Mouse (Mus musculus) urinary bladder, adult 2 months (tissue): Measurements from ENCODE around the gene Rbfox3. TPM values are rescaled to one million over a fixed set of nuclear protein-coding genes. Genes with fewer than 3 reads are reported as not detected.

Source experiments
- DNase-seq: peaks from one replicate; pipeline ENCODE4 v3.0.0; 2022; ENCODE audit warnings: low spot score
- polyA plus RNA-seq: library from polyadenylated mRNA; depleted of rRNA; stranded (reverse); fragments of >200 nt; gene quantifications from 2 replicates; pipeline ENCODE4 v1.2.3, GENCODE M21; 2012

The Rbfox3 gene
- polyA plus RNA-seq, 1 experiment: 23.3 TPM

DNA sequence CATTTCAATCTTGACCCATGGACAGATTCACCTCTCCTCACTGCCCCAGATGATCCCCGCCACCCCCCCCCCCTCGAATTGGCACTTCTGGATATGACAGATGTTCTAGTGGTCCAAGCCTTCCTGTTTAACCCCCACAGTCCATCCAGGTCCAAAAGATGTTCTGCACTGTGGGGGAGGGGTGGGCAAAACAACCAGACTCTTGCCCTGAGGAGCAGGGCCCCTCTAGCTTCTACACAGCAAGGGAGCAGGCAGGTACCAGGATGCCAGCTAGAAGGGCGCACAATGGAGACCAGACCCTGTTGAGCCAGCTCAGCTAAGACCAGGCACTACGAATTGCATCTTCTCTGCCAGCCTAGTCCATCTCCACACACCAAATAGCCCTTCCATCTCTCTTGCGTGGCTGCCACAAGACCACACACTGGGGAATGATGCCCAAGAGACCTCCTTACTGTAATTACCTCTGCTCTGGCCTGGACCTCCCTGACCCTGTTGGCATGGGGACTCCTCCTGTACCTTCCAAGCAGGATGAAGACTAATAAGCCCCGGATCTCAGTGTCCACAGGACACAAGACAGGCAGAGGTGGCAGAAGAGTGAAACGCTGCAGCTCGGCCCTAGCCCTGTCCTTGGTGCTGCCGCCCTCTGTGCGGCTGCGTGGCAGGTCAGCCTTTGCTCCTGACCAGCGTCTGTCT, 5.1 kb downstream of the Rbfox3 start:
- DNase-seq: no peak

- DNase-seq: no peak
Measured at GRCm38 (mm10) chr11:118905656-118906055, 5.7 kb downstream of the Rbfox3 start.

GRCm38 (mm10) chr11:118904253-118904652, 7.1 kb downstream of the Rbfox3 start:
- DNase-seq: no peak

GRCm38 (mm10) chr11:118899771-118900545, 11.4 kb downstream of the Rbfox3 start:
- no peak for DNase-seq

GRCm38 (mm10) chr11:118898643-118899042, 12.8 kb downstream of the Rbfox3 start:
- no peak for DNase-seq

DNA sequence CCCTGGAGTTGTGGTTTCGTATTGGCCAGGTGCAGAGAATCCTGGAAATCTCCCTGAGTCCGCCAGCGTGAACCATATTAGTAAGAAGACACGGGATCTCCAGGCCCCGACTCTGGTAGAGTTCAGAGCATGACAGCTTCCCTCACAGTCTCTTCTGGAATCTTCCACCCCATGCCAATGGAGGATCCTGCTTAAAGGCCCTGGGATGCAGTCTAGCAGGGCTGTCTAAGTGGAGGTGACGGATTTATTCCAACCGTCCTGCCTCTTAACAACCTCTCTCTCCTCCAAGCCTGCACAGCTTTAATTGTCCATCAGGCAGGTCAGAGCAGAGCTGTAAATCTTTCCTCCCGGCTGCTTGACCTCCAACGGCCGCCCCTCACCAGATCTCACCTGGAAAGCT, 13.2 kb downstream of the Rbfox3 start:
- DNase-seq: no peak

DNA sequence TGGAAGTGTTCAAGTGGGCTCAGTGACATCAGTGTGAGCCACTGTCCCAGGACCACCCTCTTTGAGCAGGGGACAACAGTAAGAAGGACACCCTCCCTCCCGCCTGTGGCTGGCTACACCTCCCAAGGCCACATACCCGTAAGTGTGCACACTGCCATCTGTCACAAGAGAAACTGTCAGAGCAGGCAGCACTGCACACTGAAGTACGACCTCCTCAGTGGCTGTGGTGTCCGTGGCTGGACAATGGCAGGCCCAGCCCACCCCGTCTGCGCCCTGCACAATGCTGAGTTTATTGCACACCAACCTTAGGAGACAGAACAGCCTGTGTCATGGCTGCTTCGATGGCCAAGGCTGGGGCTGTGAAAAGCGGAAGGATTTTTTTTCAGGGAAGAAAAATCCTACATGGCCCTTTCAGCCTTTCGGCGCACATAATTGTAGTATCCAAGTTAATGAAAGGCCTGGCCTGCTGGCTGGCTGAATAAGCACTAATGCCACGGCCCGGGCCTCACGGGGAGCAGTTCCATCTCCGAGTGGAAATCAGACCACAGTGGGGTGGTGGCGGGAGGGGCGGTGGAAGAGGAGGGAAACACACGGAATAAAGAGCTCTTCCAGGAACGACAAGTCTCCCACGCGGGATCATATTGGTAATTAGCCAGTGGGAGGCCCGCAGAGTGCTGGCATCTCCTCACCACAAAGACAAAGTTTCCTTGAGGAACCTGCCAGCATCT, 14.1 kb downstream of the Rbfox3 start:
- no peak for DNase-seq

- DNase-seq: no peak
Measured at GRCm38 (mm10) chr11:118896032-118896675, 15.2 kb downstream of the Rbfox3 start.

DNA sequence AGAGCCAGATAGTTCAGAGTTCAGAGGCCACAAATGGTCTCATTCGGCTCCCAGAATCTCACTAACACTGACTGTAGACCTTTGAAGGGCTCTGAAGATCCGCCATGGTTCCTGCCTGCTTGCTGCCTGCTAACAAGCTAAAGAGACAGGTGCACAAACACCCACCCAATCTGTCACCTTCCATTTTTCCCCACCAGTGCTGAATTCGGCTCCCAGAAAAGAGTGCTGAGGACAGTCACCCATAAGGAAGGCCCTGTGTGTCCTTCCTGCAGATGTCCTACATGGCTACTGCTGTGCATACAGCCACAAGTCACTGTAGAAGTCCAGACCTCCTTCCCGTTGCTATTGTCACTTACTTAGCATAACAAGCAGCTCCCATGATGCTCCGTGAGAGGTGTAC, 16.6 kb downstream of the Rbfox3 start:
- no peak for DNase-seq

DNA sequence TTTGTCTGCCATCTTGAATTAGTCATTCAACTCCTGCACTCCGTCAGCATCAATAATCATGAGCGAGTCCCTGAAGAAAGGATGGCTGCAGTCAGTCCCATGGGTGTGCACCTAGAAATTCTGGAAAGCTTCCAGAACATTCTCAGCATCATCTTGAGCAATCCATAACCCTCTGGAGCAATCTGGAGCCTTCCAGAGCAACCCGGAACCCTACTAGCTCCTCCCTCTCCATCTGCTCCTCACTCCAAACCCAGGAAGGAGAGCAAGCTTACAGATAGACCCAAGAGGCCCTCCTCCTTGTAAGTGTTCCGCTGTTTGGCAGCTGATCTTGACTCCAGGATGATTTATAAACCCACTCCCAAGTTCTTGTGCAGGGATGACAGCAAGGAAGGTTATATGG, 17.2 kb downstream of the Rbfox3 start:
- DNase-seq: no peak

DNA sequence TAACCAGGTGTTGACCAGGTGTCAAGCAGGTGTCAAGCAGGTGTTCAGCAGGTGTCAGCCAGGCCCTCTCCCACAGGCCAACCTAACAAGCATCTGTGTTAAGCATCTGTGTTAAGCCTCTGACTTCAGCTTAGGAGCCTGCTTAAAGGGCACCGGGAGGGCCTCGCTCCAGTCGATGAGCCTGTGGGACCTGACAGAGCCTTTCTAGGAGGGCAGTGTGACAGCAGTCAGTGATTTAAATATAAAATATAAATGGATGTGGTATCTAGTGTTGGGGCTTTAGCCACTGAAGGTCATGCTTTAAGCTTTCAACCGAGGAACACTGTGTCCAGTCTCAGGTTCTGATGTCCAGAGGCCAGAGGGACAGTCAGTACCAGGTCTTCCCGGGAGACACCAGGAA, 18.5 kb downstream of the Rbfox3 start:
- no peak for DNase-seq

DNA sequence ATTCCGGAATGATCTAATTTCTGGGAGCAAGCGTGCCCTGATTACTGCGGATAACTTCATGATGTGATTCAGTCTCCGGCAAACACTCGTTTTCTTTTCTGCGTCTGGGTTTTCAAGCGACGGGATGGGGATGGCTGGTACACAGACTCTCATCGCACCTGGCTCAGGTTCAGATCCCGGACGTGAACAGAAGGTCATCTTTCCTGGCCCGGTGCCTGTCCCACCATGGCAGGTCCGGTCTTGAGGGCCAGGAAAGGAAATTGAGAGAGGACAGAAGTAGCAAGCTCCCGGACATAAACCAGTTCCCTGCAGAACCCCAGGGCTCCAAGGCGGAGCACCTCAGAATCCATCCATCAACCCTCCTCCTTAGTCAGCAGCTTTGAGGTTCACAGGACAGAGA, 19.9 kb downstream of the Rbfox3 start:
- no peak for DNase-seq

- DNase-seq: no peak
Measured at GRCm38 (mm10) chr11:118890992-118891398, 20.4 kb downstream of the Rbfox3 start.

DNA sequence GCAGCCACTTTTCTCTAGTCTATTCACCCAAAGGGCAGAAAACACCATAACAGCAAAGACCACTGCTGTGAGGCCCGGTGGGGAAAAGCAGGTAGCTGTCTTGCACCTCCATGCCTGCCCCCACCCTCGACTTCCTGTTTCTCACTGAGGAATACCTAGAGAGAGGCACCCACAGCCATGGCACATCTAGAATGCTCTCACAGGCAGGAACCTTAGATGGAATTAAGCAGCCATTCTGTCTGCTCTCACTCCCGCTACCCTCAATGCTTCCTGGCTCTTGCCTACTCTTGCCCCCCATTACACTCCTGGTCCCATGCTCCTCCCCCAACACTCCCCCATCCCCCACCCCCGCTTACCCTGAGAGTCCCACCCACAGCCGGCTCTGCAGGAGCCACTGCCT, 20.9 kb downstream of the Rbfox3 start:
- no peak for DNase-seq

- DNase-seq: no peak
Measured at GRCm38 (mm10) chr11:118889500-118889899, 21.9 kb downstream of the Rbfox3 start.

DNA sequence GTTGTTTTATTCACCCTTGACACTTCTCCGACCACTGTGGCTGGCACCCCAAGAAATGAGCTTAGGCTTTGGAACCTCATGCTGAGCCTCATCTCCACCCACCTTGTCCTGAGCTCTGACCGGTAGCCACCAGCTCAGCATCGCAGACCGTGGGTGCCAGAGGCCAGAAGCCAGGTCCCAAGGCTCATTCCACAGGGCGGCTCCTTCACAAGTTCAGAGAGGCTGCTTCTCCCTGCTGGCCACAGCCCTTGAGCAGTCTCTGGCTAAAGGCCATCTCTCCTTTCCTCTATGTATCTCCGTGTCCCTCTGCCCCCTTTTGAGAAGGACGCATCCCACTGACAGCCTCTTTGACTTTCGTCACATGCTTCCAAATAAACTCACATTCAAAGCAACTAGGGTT, 23.0 kb downstream of the Rbfox3 start:
- no peak for DNase-seq

- no peak for DNase-seq
Measured at GRCm38 (mm10) chr11:118887206-118887605, 24.2 kb downstream of the Rbfox3 start.

GRCm38 (mm10) chr11:118886269-118886965, 25.0 kb downstream of the Rbfox3 start:
- no peak for DNase-seq

DNA sequence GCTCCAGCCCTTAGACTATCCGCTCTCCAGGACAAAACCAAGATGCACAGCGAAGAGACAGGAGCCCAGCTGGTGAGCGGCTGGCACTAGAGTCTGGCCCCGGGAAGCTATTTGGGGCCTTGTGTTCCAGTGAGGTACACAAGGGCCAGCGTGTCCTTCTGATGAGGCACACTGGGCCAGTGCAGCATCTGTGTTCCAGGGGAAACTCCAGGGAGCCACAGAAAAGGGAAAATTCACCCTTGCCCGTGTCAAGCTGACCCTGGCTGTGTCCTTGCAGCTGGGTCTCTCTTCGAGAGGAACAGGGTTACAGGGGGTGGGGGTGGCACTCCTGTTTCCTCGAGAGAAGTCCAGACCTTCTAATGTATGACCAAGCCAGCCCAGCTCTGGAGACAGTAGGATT, 25.8 kb downstream of the Rbfox3 start:
- no peak for DNase-seq

DNA sequence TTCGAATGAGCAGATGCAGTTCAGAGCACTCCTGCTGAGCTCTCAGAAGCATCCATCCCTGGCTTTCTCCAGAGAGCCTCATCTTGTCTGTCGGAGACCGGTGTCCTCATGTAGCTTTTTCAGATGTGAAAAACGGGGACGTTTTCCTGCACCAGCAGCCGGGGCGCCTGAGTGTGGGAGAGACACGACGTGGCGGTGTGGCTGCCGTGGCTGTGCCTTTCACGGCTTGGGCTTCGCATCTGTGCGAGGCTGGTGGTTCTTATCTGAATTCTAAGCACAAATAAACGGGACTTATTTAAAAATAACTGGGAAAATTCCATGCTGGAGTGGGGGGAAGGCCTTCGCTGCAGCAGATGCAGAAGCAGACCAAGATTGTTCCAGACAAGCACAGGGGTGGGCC, 26.3 kb downstream of the Rbfox3 start:
- DNase-seq: no peak

DNA sequence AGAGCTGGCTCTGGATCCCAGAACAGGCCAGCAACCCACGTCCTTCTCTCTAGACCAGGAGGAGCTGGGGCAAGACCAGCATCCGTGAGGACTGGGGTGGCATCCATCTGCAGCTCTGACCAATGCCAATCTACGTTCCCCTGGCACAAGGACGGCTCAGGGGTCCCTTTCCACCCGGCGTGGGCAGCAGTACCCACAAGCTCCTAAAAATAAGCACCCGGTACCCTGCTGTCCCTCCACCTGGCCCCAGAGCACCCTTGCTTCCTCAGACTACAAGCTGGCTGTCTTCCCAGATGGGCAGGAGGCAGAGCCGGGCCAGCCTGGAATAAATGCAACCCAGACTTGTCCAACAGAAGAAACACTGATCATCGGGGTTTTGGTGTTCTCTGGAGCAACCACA, 28.3 kb downstream of the Rbfox3 start:
- DNase-seq: no peak
